Mouse (Mus musculus) T-helper 17 cell (primary cell): ENCODE results near the gene Ipo11.

Experiments
- in situ Hi-C, 2 experiments: fragments of 300-600 bp; cut with MboI, MseI; formaldehyde crosslinking; loops; 1 replicate in 1 of 2; 2 replicates in 1 of 2; pipeline ENCODE4 v1.15.1; 2025; ENCODE audit warnings: high pct_unique_total_duplicates in 2 of 2

Ipo11 gene

DNA sequence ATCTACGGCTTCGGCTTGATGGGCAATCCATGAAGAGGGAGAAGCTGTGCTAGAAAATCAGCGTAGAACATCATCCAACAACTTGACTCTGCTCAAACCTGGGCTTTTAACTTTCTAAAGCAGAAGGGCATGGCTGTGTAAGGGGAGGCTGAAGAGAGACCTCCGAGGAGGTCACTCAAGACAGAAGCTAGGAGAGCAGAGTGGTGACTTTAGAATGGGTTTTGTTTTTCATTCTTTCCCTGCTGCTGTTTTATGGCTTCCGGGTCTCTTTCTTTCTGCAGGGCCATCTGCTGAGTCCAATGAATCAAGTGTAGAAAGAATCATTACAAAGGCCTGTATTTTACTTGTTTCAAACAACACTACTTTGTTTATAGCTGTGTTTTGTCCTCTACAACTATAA is 119.7 kb downstream of the Ipo11 start:
- in situ Hi-C loops = no loop called here

DNA sequence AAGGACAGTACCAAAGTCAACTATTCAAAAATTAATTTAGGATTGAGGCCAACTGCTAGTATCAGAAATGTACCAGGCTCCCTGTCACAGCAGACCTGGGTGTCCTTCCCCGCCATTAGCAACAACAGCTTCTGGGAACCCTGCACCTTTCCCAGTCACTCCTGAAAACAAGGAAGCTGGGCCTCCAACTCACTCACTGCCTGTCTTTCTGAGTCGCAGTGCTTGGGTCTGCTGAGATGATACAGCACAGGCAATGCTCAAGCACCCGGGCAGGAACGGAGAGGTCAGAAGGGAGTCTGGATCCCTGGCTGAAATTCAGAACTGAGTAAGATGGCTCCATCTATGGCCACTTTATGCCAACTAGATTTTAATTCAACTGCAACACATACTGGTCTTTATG is 123.2 kb downstream of the Ipo11 start:
- in situ Hi-C loops = no loop called here

DNA sequence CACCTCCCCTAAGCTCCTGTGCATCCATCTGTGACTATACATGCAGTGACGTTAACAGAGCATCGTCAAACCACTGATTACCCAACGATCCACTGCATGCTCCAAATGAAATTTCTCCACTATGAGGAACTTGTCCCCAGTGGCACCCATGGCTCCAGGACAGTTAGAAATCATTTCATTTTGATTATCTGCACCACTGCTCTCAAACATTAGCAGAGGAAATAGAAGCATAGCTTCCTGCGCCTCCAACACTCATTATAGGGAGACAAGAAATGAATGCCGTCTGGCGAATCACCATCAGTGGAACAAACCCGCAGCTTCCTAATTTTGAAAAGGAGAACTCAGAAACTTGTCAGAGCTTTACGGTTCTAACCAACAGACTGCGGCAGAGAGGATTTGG is 123.7 kb downstream of the Ipo11 start:
- in situ Hi-C loops = no loop called here

DNA sequence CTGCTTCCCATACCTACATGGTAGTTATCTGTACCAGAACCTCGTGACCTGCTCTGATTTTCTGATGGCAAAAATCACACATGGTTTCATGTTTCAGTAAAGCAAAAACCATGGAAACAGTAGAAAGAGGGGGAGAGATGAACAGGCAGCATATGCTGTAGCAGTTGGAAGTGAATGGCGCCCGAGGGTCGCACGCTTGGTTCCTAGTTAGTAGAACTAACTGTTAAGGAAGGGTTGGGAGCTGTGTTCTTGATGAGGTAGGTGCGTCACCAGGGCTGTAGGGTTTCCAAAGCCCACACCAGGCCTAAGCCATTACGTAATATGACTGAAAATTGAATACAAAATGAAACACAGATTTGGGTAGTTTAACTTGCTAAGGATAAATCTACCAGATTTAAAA is 126.6 kb downstream of the Ipo11 start:
- in situ Hi-C loops = no loop called here

- in situ Hi-C loops = no loop called here
These were observed 127.9 kb downstream of the Ipo11 start for GRCm38 (mm10) chr13:106808821-106809220.

DNA sequence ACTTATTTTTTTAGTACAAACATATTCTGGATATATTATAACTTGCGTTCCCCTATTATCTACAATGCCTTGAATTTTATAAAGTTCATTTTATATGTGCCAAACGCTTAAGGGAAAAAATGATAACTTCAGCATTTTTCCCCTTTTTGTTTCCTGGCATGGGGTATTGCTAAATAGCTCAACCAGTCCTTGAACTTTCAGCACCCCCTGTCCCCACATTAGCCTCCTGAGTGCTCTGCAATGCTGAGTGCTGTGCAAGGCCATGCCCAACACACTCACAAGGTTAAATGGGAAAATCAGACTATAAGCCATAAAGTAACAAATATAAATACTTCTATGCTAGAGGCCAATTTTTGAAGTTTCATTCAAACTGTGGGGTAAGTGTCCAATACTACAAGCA is 128.4 kb downstream of the Ipo11 start:
- in situ Hi-C loops = no loop called here

- in situ Hi-C loops = no loop called here
These were observed 129.5 kb downstream of the Ipo11 start for GRCm38 (mm10) chr13:106807303-106807702.

- in situ Hi-C loops = no loop called here
These were observed 131.6 kb downstream of the Ipo11 start for GRCm38 (mm10) chr13:106805146-106805545.

DNA sequence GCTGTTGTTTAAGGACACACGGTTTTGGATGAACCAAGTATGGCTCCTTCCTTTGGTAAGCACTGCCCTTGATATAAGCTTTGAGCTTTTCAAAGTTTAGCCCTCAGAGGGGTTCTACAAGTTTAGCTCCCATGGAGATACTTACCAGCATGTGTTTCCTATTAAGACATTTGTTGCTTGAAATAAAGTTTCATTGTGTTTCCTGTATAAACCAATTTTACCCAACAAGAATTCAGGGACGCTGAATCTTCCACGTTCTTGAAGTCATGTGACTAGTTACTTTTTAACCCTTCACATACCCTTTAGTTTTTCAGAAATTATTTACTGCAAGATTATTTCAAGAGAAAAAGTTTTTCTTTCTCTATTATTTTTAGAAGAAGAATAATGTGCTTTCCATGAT is 138.7 kb downstream of the Ipo11 start:
- in situ Hi-C loops = loop anchor here in 1 of 2 experiments (10.0 kb wide), 1 partner anchor 1767 kb away; no protein-coding TSS in a partner anchor

DNA sequence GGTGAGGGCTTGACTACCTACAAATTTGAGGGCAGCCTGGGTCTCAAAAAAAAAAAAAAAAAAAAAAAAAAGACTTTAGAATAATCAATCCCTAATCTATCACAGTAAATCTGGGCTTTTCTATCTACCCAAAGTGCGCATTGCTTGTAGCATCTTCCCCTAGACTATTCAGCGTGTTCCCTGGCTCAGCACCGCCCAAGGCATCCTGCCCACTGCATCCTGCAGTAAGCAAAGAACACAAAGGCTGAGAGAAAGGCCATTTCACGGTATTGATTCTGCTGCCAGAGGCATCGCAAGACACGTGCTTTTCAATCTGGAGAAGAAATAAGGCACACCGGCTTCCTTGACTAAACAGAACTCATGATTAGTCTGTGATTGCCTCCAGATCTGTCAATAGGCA is 147.9 kb downstream of the Ipo11 start:
- in situ Hi-C loops = no loop called here

GRCm38 (mm10) chr13:106768807-106769206 is 168.0 kb downstream of the Ipo11 start:
- in situ Hi-C loops = no loop called here

DNA sequence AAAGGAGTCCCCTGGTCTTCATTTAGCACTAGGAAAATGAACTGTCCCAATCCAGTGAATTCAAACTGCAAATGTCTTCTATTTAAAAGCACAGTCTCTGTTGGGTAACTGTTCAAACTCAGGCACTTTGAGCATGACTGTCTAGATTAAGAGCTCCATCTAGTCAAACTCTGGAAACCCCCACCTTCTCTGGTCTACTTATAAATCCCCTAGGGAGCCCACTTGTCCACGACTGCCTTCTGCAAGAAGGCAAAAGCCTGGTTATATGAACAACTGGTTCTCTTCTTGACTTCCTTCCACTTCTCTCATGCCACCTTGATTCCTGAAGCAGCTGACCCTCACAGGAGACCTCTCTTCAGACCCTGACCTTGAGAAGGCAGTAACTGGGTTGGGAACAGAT is 174.1 kb downstream of the Ipo11 start:
- in situ Hi-C loops = no loop called here

DNA sequence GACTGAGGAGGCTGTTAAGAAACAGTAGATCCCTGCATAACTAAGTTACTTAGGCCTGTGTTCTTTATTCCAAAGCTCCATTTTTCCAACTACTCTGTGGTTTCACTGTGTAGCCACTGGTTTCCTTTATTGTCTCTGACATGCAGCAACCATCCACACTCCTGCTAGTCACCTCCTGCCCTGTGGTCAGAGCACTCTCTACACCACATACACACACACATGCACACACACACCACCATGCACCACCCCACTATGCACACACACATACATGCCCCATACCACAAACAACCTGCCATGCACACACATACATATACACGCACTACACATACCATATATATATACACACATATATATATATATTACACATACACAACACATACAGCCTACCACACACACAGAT is 175.1 kb downstream of the Ipo11 start:
- in situ Hi-C loops = no loop called here

DNA sequence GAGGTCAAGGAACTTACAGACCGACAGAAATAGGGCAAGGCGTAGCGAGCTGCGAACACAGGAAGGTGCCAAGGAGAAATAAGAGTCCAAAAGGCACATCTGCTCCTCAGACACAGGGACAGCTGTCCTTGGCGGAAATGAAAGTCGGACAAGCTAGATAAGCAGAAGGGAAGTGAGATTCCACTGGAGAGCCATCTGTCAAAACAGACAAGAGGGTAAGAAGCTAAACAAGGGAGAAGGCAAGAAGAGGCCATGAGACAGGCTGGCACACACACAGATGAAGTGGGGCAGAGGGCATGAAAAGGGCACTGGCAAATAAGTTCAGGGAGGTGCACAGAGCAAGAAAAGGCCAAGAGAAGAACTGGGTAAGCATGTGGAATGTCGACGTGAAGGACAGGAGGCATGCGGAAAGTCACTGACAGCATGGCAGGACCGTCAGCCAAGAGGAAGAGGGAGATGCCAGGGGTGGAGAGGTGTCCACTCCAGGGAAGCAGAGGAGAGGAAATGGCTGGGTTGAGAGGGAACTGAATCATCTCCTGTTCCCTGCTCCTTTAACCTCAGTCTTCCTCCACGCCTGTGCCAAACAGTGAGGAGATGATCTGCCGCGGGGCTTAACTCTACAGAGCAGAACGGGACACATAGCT is 176.4 kb downstream of the Ipo11 start:
- in situ Hi-C loops = no loop called here

DNA sequence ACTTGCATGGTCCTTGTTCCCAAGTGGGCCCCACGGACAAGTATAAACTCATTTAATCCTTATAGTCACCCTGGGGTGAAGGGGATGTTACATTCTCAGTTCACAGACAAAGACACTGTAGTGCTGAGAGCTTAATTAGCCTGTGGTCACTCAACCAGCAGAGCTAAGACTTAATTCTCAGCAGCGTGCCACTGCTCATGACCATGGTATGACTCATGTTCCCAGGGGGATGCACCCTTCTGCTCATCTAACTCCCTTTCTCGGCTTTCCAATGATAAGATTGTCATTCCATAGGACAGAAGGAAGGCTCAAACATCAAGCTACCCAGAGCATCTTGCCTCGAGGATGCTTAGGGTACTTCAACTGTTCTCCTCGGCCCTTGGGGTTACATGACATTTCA is 180.9 kb downstream of the Ipo11 start:
- in situ Hi-C loops = no loop called here

GRCm38 (mm10) chr13:106754216-106754615 is 182.5 kb downstream of the Ipo11 start:
- in situ Hi-C loops = loop anchor here in 1 of 2 experiments (5.0 kb wide), 1 partner anchor 107 kb away; no protein-coding TSS in a partner anchor

GRCm38 (mm10) chr13:106751951-106752350 is 184.8 kb downstream of the Ipo11 start:
- in situ Hi-C loops = loop anchor here in 1 of 2 experiments (5.0 kb wide), 1 partner anchor 105 kb away; no protein-coding TSS in a partner anchor

- in situ Hi-C loops = loop anchor here in 1 of 2 experiments (10.0 kb wide), 1 partner anchor 1482 kb away; no protein-coding TSS in a partner anchor
These were observed 189.9 kb downstream of the Ipo11 start for GRCm38 (mm10) chr13:106746823-106747222.

- in situ Hi-C loops = loop anchor here in 1 of 2 experiments (10.0 kb wide), 1 partner anchor 1480 kb away; no protein-coding TSS in a partner anchor
These were observed 191.6 kb downstream of the Ipo11 start for GRCm38 (mm10) chr13:106745201-106745600.
